Mouse (Mus musculus): ENCODE data around the gene Slc25a3. TPM values are rescaled to one million over a fixed set of nuclear protein-coding genes. Genes with fewer than 3 reads are reported as not detected.

Slc25a3 gene
- polyA plus RNA-seq, 1 experiment from 2014 or later = 421 TPM

DNA sequence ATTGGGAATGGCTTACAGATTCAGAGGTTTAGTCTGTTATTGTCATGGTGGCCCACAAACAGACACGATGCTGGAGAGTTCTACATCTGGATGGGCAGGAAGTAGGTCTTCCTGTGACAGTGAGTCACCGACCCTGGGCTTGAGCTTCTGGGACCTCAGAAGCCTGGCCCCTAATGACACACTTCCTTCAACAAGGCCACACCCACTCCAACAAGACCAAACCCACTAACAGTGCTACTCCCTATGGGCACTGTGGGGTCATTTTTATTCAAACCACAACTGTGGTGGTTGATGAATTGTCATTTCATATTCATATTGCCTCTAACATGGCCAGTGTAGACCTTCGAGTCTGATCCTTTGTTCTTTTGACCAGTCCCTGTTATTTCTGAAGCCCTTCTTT, 14.5 kb upstream of the Slc25a3 start:
- no peak for DNase-seq (ENCODE audit: low spot score)
- Histone ChIP-seq H3K4me3 (ENCODE audit: low read depth, low read length) (no peak overlapping the region), H3K27me3 (ENCODE audit: control insufficient read depth, insufficient read depth, low read length) (no peaks in the 10 kb centered on the region), H3K9ac (replicated peaks; ENCODE audit: low read length) (no peak overlapping the region), H3K4me2 (ENCODE audit: low read depth, low read length) (no peak overlapping the region), H3K9me3 (replicated peaks; ENCODE audit: control insufficient read depth, low read length) (no peaks in the 10 kb centered on the region), H3K27ac (replicated peaks; ENCODE audit: low read depth, low read length) (no peak overlapping the region), H3K4me1 (ENCODE audit: control insufficient read depth, insufficient read depth, low read length) (no peaks in the 10 kb centered on the region), H3K36me3 (replicated peaks; ENCODE audit: control insufficient read depth, insufficient read depth, low read depth, low read length) (no peaks in the 10 kb centered on the region)
- 66% methylated on average over 3 of the region's 3 CpGs for WGBS
- no peak for ATAC-seq (replicated peaks; ENCODE audit: insufficient number of reproducible peaks, low FRiP score, low TSS enrichment, low read depth)

DNA sequence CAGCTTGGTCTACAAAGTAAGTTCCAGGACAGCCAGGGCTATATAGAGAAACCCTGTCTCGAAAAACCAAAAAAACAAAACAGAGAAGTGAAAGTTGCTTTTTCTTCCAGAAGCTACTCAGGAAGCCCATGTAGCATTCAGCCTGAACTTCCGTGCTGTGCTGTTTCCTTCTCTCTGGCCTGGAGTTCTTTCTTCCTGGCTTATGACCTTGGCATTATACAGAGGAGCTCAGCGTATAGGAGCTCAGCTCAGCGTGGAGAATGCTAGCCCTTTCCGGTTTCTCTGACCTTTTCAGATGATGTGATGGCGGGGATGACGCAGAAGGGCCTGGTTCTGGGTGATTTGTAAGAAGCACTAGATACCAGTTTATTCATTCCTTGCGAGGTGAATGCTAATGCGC, 13.5 kb upstream of the Slc25a3 start:
- WGBS = 84% methylated on average over 9 of the region's 9 CpGs

GRCm38 (mm10) chr10:91135302-91135972, 11.6 kb upstream of the Slc25a3 start:
- Histone ChIP-seq H3K9me3 (replicated peaks; ENCODE audit: control insufficient read depth, low read length) (no peaks in the 10 kb centered on the region), H3K4me3 (ENCODE audit: low read depth, low read length) (no peak overlapping the region), H3K27ac (replicated peaks; ENCODE audit: low read depth, low read length) (no peak overlapping the region), H3K9ac (replicated peaks; ENCODE audit: low read length) (no peak overlapping the region), H3K4me1 (ENCODE audit: control insufficient read depth, insufficient read depth, low read length) (no peaks in the 10 kb centered on the region), H3K4me2 (ENCODE audit: low read depth, low read length) (no peak overlapping the region), H3K27me3 (ENCODE audit: control insufficient read depth, insufficient read depth, low read length) (no peaks in the 10 kb centered on the region), H3K36me3 (replicated peaks; ENCODE audit: control insufficient read depth, insufficient read depth, low read depth, low read length) (no peaks in the 10 kb centered on the region)
- ATAC-seq (replicated peaks; ENCODE audit: insufficient number of reproducible peaks, low FRiP score, low TSS enrichment, low read depth) = no peak
- DNase-seq (ENCODE audit: low spot score) = no peak
- WGBS = 89% methylated on average over 7 of the region's 7 CpGs

More for the DNA sequence above, 13.5 kb upstream of the Slc25a3 start:
- Histone ChIP-seq H3K4me3 (ENCODE audit: low read depth, low read length) (no peak overlapping the region), H3K9me3 (replicated peaks; ENCODE audit: control insufficient read depth, low read length) (no peaks in the 10 kb centered on the region), H3K27me3 (ENCODE audit: control insufficient read depth, insufficient read depth, low read length) (no peaks in the 10 kb centered on the region), H3K9ac (replicated peaks; ENCODE audit: low read length) (no peak overlapping the region), H3K27ac (replicated peaks; ENCODE audit: low read depth, low read length) (no peak overlapping the region), H3K36me3 (replicated peaks; ENCODE audit: control insufficient read depth, insufficient read depth, low read depth, low read length) (no peaks in the 10 kb centered on the region), H3K4me1 (ENCODE audit: control insufficient read depth, insufficient read depth, low read length) (no peaks in the 10 kb centered on the region), H3K4me2 (ENCODE audit: low read depth, low read length) (no peak overlapping the region)
- ATAC-seq (replicated peaks; ENCODE audit: insufficient number of reproducible peaks, low FRiP score, low TSS enrichment, low read depth) (no peak), DNase-seq (ENCODE audit: low spot score) (no peak)

DNA sequence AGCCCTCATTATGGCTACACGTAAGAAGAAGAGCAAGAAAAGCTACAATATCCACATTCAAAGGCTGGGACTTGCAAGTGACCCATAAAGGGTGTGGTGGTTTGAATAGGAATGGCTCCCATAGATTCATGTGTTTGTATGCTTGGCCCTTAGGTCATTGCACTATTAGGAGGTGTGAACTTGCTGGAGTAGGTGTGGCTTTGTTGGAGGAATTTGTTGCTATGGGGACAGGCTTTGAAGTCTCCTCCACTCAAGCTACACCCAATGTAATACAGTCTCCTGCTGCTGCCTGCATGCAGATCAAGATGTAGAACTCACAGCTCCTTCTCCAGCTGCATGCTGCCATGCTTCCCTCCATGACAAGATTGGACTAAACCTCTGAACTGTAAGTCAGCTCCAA, 7.7 kb upstream of the Slc25a3 start:
- no peak overlapping the region for H3K27ac ChIP-seq (replicated peaks; ENCODE audit: low read depth, low read length)
- no peaks in the 10 kb centered on the region for H3K9me3 ChIP-seq (replicated peaks; ENCODE audit: control insufficient read depth, low read length)
- no peak overlapping the region for H3K4me3 ChIP-seq (ENCODE audit: low read depth, low read length)
- DNase-seq (ENCODE audit: low spot score) = no peak
- no peak for ATAC-seq (replicated peaks; ENCODE audit: insufficient number of reproducible peaks, low FRiP score, low TSS enrichment, low read depth)
- no peaks in the 10 kb centered on the region for H3K36me3 ChIP-seq (replicated peaks; ENCODE audit: control insufficient read depth, insufficient read depth, low read depth, low read length)
- H3K4me1 ChIP-seq (ENCODE audit: control insufficient read depth, insufficient read depth, low read length) = no peaks in the 10 kb centered on the region
- no peak overlapping the region for H3K9ac ChIP-seq (replicated peaks; ENCODE audit: low read length)
- 83% methylated on average over 1 of the region's 1 CpGs for WGBS
- H3K4me2 ChIP-seq (ENCODE audit: low read depth, low read length) = no peak overlapping the region
- H3K27me3 ChIP-seq (ENCODE audit: control insufficient read depth, insufficient read depth, low read length) = no peaks in the 10 kb centered on the region

- H3K9ac ChIP-seq (replicated peaks; ENCODE audit: low read length) = no peak overlapping the region
- H3K36me3 ChIP-seq (replicated peaks; ENCODE audit: control insufficient read depth, insufficient read depth, low read depth, low read length) = no peaks in the 10 kb centered on the region
- no peak overlapping the region for H3K27ac ChIP-seq (replicated peaks; ENCODE audit: low read depth, low read length)
- ATAC-seq (replicated peaks; ENCODE audit: insufficient number of reproducible peaks, low FRiP score, low TSS enrichment, low read depth) = no peak
- no peaks in the 10 kb centered on the region for H3K4me1 ChIP-seq (ENCODE audit: control insufficient read depth, insufficient read depth, low read length)
- no peaks in the 10 kb centered on the region for H3K27me3 ChIP-seq (ENCODE audit: control insufficient read depth, insufficient read depth, low read length)
- WGBS = 88% methylated on average over 3 of the region's 3 CpGs
- no peaks in the 10 kb centered on the region for H3K9me3 ChIP-seq (replicated peaks; ENCODE audit: control insufficient read depth, low read length)
- no peak overlapping the region for H3K4me3 ChIP-seq (ENCODE audit: low read depth, low read length)
- H3K4me2 ChIP-seq (ENCODE audit: low read depth, low read length) = no peak overlapping the region
- DNase-seq (ENCODE audit: low spot score) = no peak
These were observed 6.9 kb upstream of the Slc25a3 start for GRCm38 (mm10) chr10:91130792-91131191.

DNA sequence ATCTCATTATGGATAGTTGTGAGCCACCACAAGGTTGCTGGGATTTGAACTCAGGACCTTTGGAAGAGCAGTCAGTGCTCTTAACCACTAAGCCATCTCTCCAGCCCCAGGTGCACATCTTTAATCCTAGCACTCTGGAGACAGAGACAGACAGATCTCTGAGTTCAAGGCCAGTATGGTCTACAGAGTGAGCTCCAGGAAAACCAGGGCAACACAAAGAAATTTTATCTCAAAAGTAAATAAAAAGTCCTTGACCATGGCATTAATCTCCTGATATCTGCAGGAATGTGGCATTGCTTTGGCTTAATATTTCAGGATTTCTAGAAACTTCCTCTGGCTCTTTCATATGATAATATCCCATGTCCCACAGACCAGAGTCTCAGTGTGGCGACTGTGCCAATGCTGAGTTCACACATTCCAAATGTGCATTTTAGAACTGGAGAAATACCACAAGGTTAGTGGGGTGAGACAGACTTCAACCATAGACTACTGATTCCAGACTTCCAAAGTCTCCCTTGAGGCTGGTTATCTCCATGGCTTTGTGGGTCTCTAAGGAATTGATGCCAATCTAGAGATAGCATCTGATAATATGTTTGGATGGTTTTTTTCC, 4.8 kb upstream of the Slc25a3 start:
- H3K4me3 ChIP-seq (ENCODE audit: low read depth, low read length) = no peak overlapping the region
- no peak for ATAC-seq (replicated peaks; ENCODE audit: insufficient number of reproducible peaks, low FRiP score, low TSS enrichment, low read depth)
- no peak overlapping the region for H3K9ac ChIP-seq (replicated peaks; ENCODE audit: low read length)
- H3K4me2 ChIP-seq (ENCODE audit: low read depth, low read length) = no peak overlapping the region
- H3K27ac ChIP-seq (replicated peaks; ENCODE audit: low read depth, low read length) = no peak overlapping the region
- DNase-seq (ENCODE audit: low spot score) = no peak
- no peaks in the 10 kb centered on the region for H3K9me3 ChIP-seq (replicated peaks; ENCODE audit: control insufficient read depth, low read length)
- 78% methylated on average over 1 of the region's 1 CpGs for WGBS
- no peaks in the 10 kb centered on the region for H3K36me3 ChIP-seq (replicated peaks; ENCODE audit: control insufficient read depth, insufficient read depth, low read depth, low read length)
- H3K27me3 ChIP-seq (ENCODE audit: control insufficient read depth, insufficient read depth, low read length) = no peaks in the 10 kb centered on the region
- no peaks in the 10 kb centered on the region for H3K4me1 ChIP-seq (ENCODE audit: control insufficient read depth, insufficient read depth, low read length)

GRCm38 (mm10) chr10:91127395-91127794, 3.5 kb upstream of the Slc25a3 start:
- DNase-seq (ENCODE audit: low spot score) (no peak), ATAC-seq (replicated peaks; ENCODE audit: insufficient number of reproducible peaks, low FRiP score, low TSS enrichment, low read depth) (no peak)
- H3K4me3 ChIP-seq (ENCODE audit: low read depth, low read length) = no peak overlapping the region
- no peak overlapping the region for H3K9ac ChIP-seq (replicated peaks; ENCODE audit: low read length)
- H3K36me3 ChIP-seq (replicated peaks; ENCODE audit: control insufficient read depth, insufficient read depth, low read depth, low read length) = no peaks in the 10 kb centered on the region
- H3K27me3 ChIP-seq (ENCODE audit: control insufficient read depth, insufficient read depth, low read length) = no peaks in the 10 kb centered on the region
- no peaks in the 10 kb centered on the region for H3K9me3 ChIP-seq (replicated peaks; ENCODE audit: control insufficient read depth, low read length)
- H3K4me2 ChIP-seq (ENCODE audit: low read depth, low read length) = no peak overlapping the region
- 76% methylated on average over 2 of the region's 2 CpGs for WGBS
- H3K27ac ChIP-seq (replicated peaks; ENCODE audit: low read depth, low read length) = no peak overlapping the region
- no peaks in the 10 kb centered on the region for H3K4me1 ChIP-seq (ENCODE audit: control insufficient read depth, insufficient read depth, low read length)

- WGBS = 75% methylated on average over 10 of the region's 10 CpGs
These were observed 2.9 kb upstream of the Slc25a3 start for GRCm38 (mm10) chr10:91126618-91127355.

More at GRCm38 (mm10) chr10:91126618-91127355, 2.9 kb upstream of the Slc25a3 start:
- H3K9ac ChIP-seq (replicated peaks; ENCODE audit: low read length) = no peak overlapping the region
- no peak for DNase-seq (ENCODE audit: low spot score)
- H3K4me2 ChIP-seq (ENCODE audit: low read depth, low read length) = no peak overlapping the region
- no peak overlapping the region for H3K27ac ChIP-seq (replicated peaks; ENCODE audit: low read depth, low read length)
- no peaks in the 10 kb centered on the region for H3K9me3 ChIP-seq (replicated peaks; ENCODE audit: control insufficient read depth, low read length)
- ATAC-seq (replicated peaks; ENCODE audit: insufficient number of reproducible peaks, low FRiP score, low TSS enrichment, low read depth) = no peak
- H3K4me1 ChIP-seq (ENCODE audit: control insufficient read depth, insufficient read depth, low read length) = no peaks in the 10 kb centered on the region
- no peaks in the 10 kb centered on the region for H3K27me3 ChIP-seq (ENCODE audit: control insufficient read depth, insufficient read depth, low read length)
- no peak overlapping the region for H3K4me3 ChIP-seq (ENCODE audit: low read depth, low read length)
- no peaks in the 10 kb centered on the region; the same call in 1 of the 2 replicates for H3K36me3 ChIP-seq (replicated peaks; ENCODE audit: control insufficient read depth, insufficient read depth, low read depth, low read length)

Measured in embryonic facial prominence, embryonic 11.5 days (tissue).